Mouse (Mus musculus): ENCODE measurements at regions not wholly inside any gene's neighbourhood (a gene's known extent, or its start where the extent isn't known, plus 50 kb on each side); places are given as distances from the start of the nearest gene placed in this dataset.

- TF ChIP-seq POLR2A (IDR thresholded peaks at IDR 0.05; ENCODE audit: insufficient read depth, low read depth, low read length) (no peak), CTCF (IDR thresholded peaks at IDR 0.05; ENCODE audit: insufficient read depth, low read depth, low read length) (no peak)
Observed at GRCm38 (mm10) chr3:60292940-60293339, 179.7 kb upstream of the Mbnl1 start.

All from olfactory bulb, adult 2 months (tissue).